Mouse (Mus musculus) spleen, postnatal 4 days (tissue): ENCODE measurements around the gene Clpb.
A peak's percentile ranks its signal among the peaks of the same experiment; 100 is the strongest.

ENCODE experiments used
- DNase-seq, 2 experiments: peaks; one replicate each; pipeline ENCODE4 v3.0.0; 2022; ENCODE audit warnings: low spot score in 2 of 2

The Clpb gene

GRCm38 (mm10) chr7:101821571-101822501 is 158.4 kb downstream of the Clpb start:
- DNase-seq = no peak

- no peak for DNase-seq
These were observed 159.7 kb downstream of the Clpb start for GRCm38 (mm10) chr7:101822836-101823757.

- DNase-seq = no peak
These were observed 160.6 kb downstream of the Clpb start for GRCm38 (mm10) chr7:101823758-101824630.

- DNase-seq = no peak
These were observed 166.9 kb downstream of the Clpb start for GRCm38 (mm10) chr7:101830373-101830772.

- DNase-seq = no peak
These were observed 168.0 kb downstream of the Clpb start for GRCm38 (mm10) chr7:101831437-101831836.

- DNase-seq = no peak
These were observed 168.9 kb downstream of the Clpb start for GRCm38 (mm10) chr7:101832372-101832771.

GRCm38 (mm10) chr7:101833352-101833751 is 169.9 kb downstream of the Clpb start:
- no peak for DNase-seq

- no peak for DNase-seq
These were observed 170.6 kb downstream of the Clpb start for GRCm38 (mm10) chr7:101833916-101834584.

- no peak for DNase-seq
These were observed 171.5 kb downstream of the Clpb start for GRCm38 (mm10) chr7:101834903-101835302.

- no peak for DNase-seq
These were observed 172.2 kb downstream of the Clpb start for GRCm38 (mm10) chr7:101835457-101836109.

GRCm38 (mm10) chr7:101836271-101837153 is 173.1 kb downstream of the Clpb start:
- peak; percentile 34 to 79 for DNase-seq

- no peak for DNase-seq
These were observed 173.7 kb downstream of the Clpb start for GRCm38 (mm10) chr7:101837154-101837605.

- DNase-seq = peak; percentile 40 to 71
These were observed 174.4 kb downstream of the Clpb start, which contains the start of gene Inppl1 for GRCm38 (mm10) chr7:101837606-101838471. TSS of gene Inppl1 (minus strand) at chr7:101838229.

GRCm38 (mm10) chr7:101844186-101844585 is 180.8 kb downstream of the Clpb start:
- no peak for DNase-seq
